Mouse (Mus musculus) forebrain, embryonic 15.5 days (tissue): ENCODE results near the gene Fhl2. TPM values are rescaled to one million over a fixed set of nuclear protein-coding genes. Genes with fewer than 3 reads are reported as not detected.
A peak's percentile ranks its signal among the peaks of the same experiment; 100 is the strongest.

Experiments
- ATAC-seq: fragments of 200-750 bp; cut with Nextera tagmentation; replicated peaks from 2 replicates; pipeline ENCODE4 v1.8.0; 2017; ENCODE audit warnings: mild to moderate bottlenecking, moderate TSS enrichment, moderate library complexity
- H3K27ac ChIP-seq: fragments of 300-500 bp; sonication (generic); replicated peaks from 2 replicates; pipeline ENCODE4 v1.5.1; 2015; ENCODE audit warnings: mild to moderate bottlenecking, inconsistent platforms
- H3K27me3 ChIP-seq: fragments of 300-500 bp; sonication (generic); 2 replicates; pipeline ENCODE4 v1.6.1; 2015; ENCODE audit warnings: inconsistent platforms
- H3K36me3 ChIP-seq: fragments of 300-500 bp; sonication (generic); 2 replicates; pipeline ENCODE4 v1.6.1; 2015; ENCODE audit warnings: mild to moderate bottlenecking, inconsistent platforms
- H3K4me1 ChIP-seq: fragments of 300-500 bp; sonication (generic); 2 replicates; pipeline ENCODE4 v1.6.1; 2015; ENCODE audit warnings: inconsistent platforms
- H3K4me2 ChIP-seq: fragments of 300-500 bp; sonication (generic); replicated peaks from 2 replicates; pipeline ENCODE4 v1.6.1; 2015; ENCODE audit warnings: mild to moderate bottlenecking, inconsistent platforms
- H3K4me3 ChIP-seq: fragments of 300-500 bp; sonication (generic); 2 replicates; pipeline ENCODE4 v1.5.1; 2015; ENCODE audit warnings: mild to moderate bottlenecking, inconsistent platforms
- H3K9ac ChIP-seq: fragments of 300-500 bp; sonication (generic); replicated peaks from 2 replicates; pipeline ENCODE4 v1.6.1; 2015; ENCODE audit warnings: mild to moderate bottlenecking, inconsistent platforms
- H3K9me3 ChIP-seq: fragments of 300-500 bp; sonication (generic); 2 replicates; pipeline ENCODE4 v1.6.1; 2016; ENCODE audit warnings: inconsistent platforms
- WGBS: fragments of 180-500 bp; shearing (Covaris S2); methylation state at CpG from one replicate; pipeline ENCODE4 v1.1.7; 2015; ENCODE audit warnings: mixed read lengths; 5-methylcytosine and 5-hydroxymethylcytosine counted together
- polyA plus RNA-seq: library from polyadenylated mRNA; unstranded; fragments of >200 nt; fragmentation: Nextera tagmentation; extraction: Ambion mirVana; gene quantifications from 2 replicates; pipeline ENCODE4 v1.2.1, GENCODE M21; 2015

The Fhl2 gene
- polyA plus RNA-seq, 1 experiment from 2014 or later, result 14.7 TPM

DNA sequence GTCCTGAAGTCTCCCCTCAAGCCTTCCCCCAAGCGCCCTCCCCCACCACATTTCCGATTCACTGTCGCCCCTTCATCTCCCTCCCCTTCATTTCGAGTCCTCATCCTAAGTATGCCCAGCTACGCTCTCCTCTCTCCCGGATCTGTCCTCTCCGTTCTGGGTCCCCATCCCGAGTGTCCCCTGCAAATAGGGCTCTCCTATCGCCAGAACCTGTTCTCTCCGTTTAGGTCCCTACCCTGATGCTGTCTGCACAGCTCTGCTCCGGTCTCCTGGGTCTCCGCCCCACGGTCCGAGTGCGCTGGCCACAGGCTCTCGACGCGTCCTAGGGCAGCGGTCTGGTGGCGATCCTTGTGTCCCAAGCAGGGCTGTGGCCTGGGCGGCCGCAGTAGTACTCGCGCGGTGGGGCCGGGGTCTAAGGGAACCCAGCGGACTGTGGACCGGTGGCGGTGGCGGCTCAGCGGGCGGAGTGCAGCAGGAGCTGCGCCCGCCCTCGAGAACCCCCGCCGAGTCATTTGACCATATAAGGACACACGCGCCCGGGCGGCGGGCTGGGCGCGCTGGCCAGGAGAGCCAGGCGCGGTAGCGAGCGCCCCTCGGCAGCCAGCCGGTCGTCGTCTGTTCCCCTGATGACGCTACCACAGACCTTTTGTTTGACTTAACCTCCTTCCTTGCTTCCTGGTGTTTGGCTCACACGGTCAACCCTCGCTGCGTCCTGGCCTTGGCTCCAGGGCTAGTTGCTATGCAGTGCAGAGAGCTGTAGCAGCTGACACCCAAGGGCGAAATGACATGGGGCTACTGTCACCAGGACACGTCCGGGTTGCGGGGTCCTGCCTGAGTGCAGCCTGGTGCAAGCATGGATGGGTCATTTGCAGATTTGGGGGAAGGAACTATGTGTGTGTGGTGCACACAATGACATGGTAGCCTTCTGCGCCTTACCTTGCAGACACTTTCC lies 33.0 kb downstream of the Fhl2 start:
- Histone ChIP-seq H3K4me3 (peak overlapping the region; percentile 58), H3K9ac (peak overlapping the region; percentile 72), H3K9me3 (no peaks in the 10 kb centered on the region), H3K27ac (no peak overlapping the region; the same call in 1 of the 2 replicates), H3K36me3 (no peaks in the 10 kb centered on the region), H3K27me3 (no peaks in the 10 kb centered on the region), H3K4me2 (peak overlapping the region; percentile 81), H3K4me1 (peaks cover 7% of the 10 kb centered on the region; the same call in 1 of the 2 replicates)
- ATAC-seq, result peak; percentile 90
- 5% methylated on average over 61 of the region's 61 CpGs for WGBS

DNA sequence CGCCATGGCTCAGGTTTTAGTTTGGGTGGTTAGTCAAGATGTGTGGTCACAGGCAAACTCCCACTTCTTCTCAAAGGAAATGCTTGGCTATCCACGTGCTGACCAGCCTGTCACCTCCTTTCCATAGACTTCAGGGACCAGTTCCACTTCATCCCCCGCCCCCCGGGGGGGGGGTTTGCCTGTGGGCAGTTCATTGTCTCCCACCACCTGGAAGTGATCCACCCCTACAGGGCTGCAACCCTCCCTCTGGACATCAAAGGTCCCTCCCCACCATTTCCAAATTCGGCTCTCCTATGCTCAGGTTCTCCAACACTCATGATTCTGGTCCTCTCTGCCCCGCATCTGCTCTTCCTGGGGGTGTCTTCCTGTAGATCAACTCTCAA lies 33.7 kb downstream of the Fhl2 start:
- Histone ChIP-seq H3K9ac (peak overlapping the region; percentile 72), H3K27ac (no peak overlapping the region), H3K27me3 (no peaks in the 10 kb centered on the region), H3K9me3 (no peaks in the 10 kb centered on the region), H3K4me2 (peak overlapping the region; percentile 81), H3K36me3 (no peaks in the 10 kb centered on the region), H3K4me1 (peaks cover 7% of the 10 kb centered on the region; the same call in 1 of the 2 replicates), H3K4me3 (peak overlapping the region; percentile 58)
- 3% methylated on average over 5 of the region's 6 CpGs for WGBS
- no peak; the same call in 1 of the 2 replicates for ATAC-seq

DNA sequence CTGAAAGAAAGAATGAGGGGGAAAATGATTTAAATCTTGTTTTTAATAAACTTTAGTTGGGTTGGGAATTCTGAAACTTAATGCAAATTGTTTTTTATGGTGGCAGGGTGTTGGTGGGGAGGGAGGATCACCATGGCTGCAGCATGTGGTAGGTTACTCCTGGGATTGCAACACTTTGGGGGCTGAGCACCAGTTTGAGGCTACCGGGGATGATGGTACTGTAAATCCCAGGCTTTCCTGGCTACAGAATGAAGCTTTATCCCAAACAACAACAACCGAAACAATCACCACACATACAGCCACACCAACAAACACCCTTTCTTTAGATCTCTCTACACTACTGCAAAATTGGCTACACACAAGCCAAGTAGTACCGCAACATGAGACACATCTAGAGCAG lies 34.4 kb downstream of the Fhl2 start:
- no peak overlapping the region for H3K4me3 ChIP-seq
- no peak overlapping the region for H3K4me2 ChIP-seq
- H3K9ac ChIP-seq, result no peak overlapping the region
- WGBS, result 94% methylated on average over 3 of the region's 3 CpGs
- peaks cover 7% of the 10 kb centered on the region; the same call in 1 of the 2 replicates for H3K4me1 ChIP-seq
- H3K27me3 ChIP-seq, result no peaks in the 10 kb centered on the region
- ATAC-seq, result no peak
- H3K27ac ChIP-seq, result no peak overlapping the region
- no peaks in the 10 kb centered on the region for H3K9me3 ChIP-seq
- H3K36me3 ChIP-seq, result no peaks in the 10 kb centered on the region

DNA sequence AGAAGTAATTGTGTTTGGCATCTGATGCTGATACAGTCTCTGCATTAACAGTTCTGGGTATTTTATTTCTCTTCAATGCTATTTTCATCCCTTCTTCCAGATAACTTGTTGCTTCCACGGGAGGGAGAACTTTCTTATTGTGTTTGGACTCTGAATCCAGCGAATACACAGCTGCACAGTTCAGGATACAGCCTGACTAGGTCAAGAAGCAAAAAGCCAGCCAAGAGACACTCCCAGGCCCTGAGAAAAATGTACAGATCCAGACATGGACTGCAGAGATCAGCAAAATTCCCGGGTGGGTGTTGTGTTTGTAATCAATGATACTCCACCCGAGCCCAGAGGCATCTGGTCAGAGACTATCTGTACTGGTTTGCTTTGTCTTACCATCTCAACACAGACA lies 37.4 kb downstream of the Fhl2 start:
- WGBS, result 74% methylated on average over 4 of the region's 4 CpGs
- H3K9ac ChIP-seq, result no peak overlapping the region
- H3K27ac ChIP-seq, result no peak overlapping the region
- H3K4me1 ChIP-seq, result peaks cover 7% of the 10 kb centered on the region; the same call in 1 of the 2 replicates
- no peaks in the 10 kb centered on the region for H3K9me3 ChIP-seq
- H3K27me3 ChIP-seq, result no peaks in the 10 kb centered on the region
- H3K4me3 ChIP-seq, result no peak overlapping the region
- H3K4me2 ChIP-seq, result no peak overlapping the region
- no peaks in the 10 kb centered on the region for H3K36me3 ChIP-seq
- ATAC-seq, result no peak

DNA sequence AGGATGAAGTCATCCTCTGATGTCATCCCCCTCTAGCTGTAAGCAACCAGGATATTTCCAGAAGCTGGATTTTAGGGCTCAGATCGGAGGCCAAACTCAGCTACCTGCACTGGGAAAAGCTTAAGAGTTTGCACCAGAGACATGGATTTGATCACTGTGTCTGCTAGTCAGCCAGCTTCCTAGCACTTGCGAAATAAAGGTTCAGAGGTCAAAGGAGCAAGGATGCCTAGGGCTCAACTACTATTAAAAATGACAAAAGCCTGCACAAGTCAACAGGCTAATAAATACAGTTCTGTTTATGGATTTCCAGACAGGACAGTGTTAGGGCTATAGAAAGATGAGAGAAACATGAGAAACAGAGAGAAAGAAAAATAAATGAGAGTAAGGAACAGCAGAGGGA lies 38.9 kb downstream of the Fhl2 start:
- no peak for ATAC-seq
- 97% methylated on average over 2 of the region's 2 CpGs for WGBS
- no peak overlapping the region for H3K4me2 ChIP-seq
- H3K27ac ChIP-seq, result no peak overlapping the region
- no peaks in the 10 kb centered on the region for H3K36me3 ChIP-seq
- H3K4me1 ChIP-seq, result no peaks in the 10 kb centered on the region
- H3K4me3 ChIP-seq, result no peak overlapping the region
- no peaks in the 10 kb centered on the region for H3K27me3 ChIP-seq
- no peak overlapping the region for H3K9ac ChIP-seq
- no peaks in the 10 kb centered on the region for H3K9me3 ChIP-seq

GRCm38 (mm10) chr1:43154491-43154890 lies 42.3 kb downstream of the Fhl2 start:
- Histone ChIP-seq H3K4me3 (no peak overlapping the region), H3K27me3 (no peaks in the 10 kb centered on the region), H3K4me1 (no peaks in the 10 kb centered on the region), H3K27ac (no peak overlapping the region), H3K4me2 (no peak overlapping the region), H3K9me3 (no peaks in the 10 kb centered on the region), H3K36me3 (no peaks in the 10 kb centered on the region), H3K9ac (no peak overlapping the region)
- 80% methylated on average over 2 of the region's 2 CpGs for WGBS
- no peak for ATAC-seq

- 75% methylated on average over 5 of the region's 5 CpGs for WGBS
- no peak for ATAC-seq
- Histone ChIP-seq H3K27me3 (no peaks in the 10 kb centered on the region), H3K9ac (no peak overlapping the region), H3K9me3 (no peaks in the 10 kb centered on the region), H3K4me1 (no peaks in the 10 kb centered on the region), H3K27ac (no peak overlapping the region), H3K4me2 (no peak overlapping the region), H3K4me3 (no peak overlapping the region), H3K36me3 (no peaks in the 10 kb centered on the region)
Measured at GRCm38 (mm10) chr1:43153538-43153937, 43.2 kb downstream of the Fhl2 start.

- Histone ChIP-seq H3K36me3 (no peaks in the 10 kb centered on the region), H3K4me2 (no peak overlapping the region), H3K9me3 (no peaks in the 10 kb centered on the region), H3K27ac (no peak overlapping the region), H3K9ac (no peak overlapping the region), H3K4me3 (no peak overlapping the region), H3K4me1 (no peaks in the 10 kb centered on the region), H3K27me3 (no peaks in the 10 kb centered on the region)
- WGBS, result 94% methylated on average over 4 of the region's 4 CpGs
- ATAC-seq, result no peak
Measured at GRCm38 (mm10) chr1:43152626-43153025, 44.2 kb downstream of the Fhl2 start.

DNA sequence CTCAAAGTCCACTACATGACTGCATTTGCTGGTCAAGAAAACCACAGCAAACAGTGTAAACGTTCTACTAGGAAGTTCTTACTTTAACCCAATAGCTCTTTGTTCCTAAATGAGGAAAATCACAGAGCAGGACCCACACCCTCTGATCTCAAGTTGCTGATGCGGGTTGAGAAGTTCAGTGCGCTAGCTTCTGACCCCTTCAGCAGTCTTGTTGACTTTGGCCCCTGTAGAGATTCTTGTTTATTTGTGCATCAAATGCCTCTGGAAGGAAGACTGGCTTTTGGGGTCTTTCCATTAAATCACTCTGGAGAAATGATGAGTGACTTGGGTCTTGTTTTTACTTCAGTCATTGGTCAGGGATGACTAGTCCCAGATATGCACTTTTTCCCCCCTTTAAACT lies 46.6 kb downstream of the Fhl2 start:
- H3K27me3 ChIP-seq, result no peaks in the 10 kb centered on the region
- no peak overlapping the region for H3K4me3 ChIP-seq
- H3K4me1 ChIP-seq, result no peaks in the 10 kb centered on the region
- H3K4me2 ChIP-seq, result no peak overlapping the region
- H3K27ac ChIP-seq, result no peak overlapping the region
- ATAC-seq, result no peak
- H3K36me3 ChIP-seq, result no peaks in the 10 kb centered on the region
- H3K9me3 ChIP-seq, result no peaks in the 10 kb centered on the region
- WGBS, result 81% methylated on average over 3 of the region's 3 CpGs
- no peak overlapping the region for H3K9ac ChIP-seq

GRCm38 (mm10) chr1:43147474-43147873 lies 49.3 kb downstream of the Fhl2 start:
- H3K27ac ChIP-seq, result no peak overlapping the region
- no peak overlapping the region for H3K4me3 ChIP-seq
- 66% methylated on average over 2 of the region's 2 CpGs for WGBS
- peaks cover 4% of the 10 kb centered on the region; the same call in 1 of the 2 replicates for H3K4me1 ChIP-seq
- no peak overlapping the region for H3K4me2 ChIP-seq
- no peak overlapping the region for H3K9ac ChIP-seq
- no peaks in the 10 kb centered on the region for H3K36me3 ChIP-seq
- no peaks in the 10 kb centered on the region for H3K27me3 ChIP-seq
- no peak for ATAC-seq
- H3K9me3 ChIP-seq, result no peaks in the 10 kb centered on the region

GRCm38 (mm10) chr1:43145388-43145787 lies 51.4 kb downstream of the Fhl2 start:
- WGBS, result 91% methylated on average over 6 of the region's 6 CpGs
- Histone ChIP-seq H3K4me1 (peaks cover 11% of the 10 kb centered on the region; the same call in 1 of the 2 replicates), H3K4me3 (no peak overlapping the region), H3K36me3 (no peaks in the 10 kb centered on the region), H3K27ac (no peak overlapping the region), H3K9ac (no peak overlapping the region), H3K27me3 (no peaks in the 10 kb centered on the region), H3K9me3 (no peaks in the 10 kb centered on the region), H3K4me2 (no peak overlapping the region)
- ATAC-seq, result no peak

DNA sequence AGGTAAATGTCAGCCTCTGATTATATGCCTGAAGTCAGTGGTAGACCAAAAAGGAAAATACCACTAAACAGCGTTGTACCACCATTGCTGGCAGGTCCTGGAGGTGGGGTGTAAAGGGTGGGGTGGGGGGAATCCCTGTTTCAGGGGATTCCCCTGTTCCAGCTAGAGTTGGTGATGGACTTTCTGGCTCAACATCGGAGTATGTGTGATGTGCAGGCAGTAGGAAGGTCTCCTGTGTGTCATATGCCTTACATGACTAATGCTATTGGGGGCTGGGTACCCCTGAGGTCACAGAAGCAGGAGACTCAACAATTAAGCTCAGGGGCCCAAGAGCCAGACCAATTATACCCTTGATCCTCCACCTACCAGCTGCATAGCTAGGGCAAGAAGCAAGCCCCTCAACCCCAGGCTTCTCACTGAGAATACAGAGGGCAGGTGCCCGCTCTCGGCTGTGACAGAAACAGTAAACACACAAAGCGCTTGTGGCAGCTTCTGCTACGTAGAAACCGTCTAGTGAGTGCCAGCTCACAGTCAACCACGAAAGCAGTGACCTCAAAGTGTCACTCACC lies 52.4 kb downstream of the Fhl2 start:
- 80% methylated on average over 8 of the region's 8 CpGs for WGBS
- no peaks in the 10 kb centered on the region for H3K36me3 ChIP-seq

More for the DNA sequence above, 52.4 kb downstream of the Fhl2 start:
- no peaks in the 10 kb centered on the region for H3K9me3 ChIP-seq
- no peaks in the 10 kb centered on the region for H3K27me3 ChIP-seq
- no peak for ATAC-seq
- no peak overlapping the region for H3K9ac ChIP-seq
- H3K4me2 ChIP-seq, result no peak overlapping the region
- H3K4me3 ChIP-seq, result no peak overlapping the region
- H3K4me1 ChIP-seq, result peaks cover 11% of the 10 kb centered on the region; the same call in 1 of the 2 replicates
- H3K27ac ChIP-seq, result no peak overlapping the region
